Mouse (Mus musculus): ENCODE results near the gene Sephs2.

DNA sequence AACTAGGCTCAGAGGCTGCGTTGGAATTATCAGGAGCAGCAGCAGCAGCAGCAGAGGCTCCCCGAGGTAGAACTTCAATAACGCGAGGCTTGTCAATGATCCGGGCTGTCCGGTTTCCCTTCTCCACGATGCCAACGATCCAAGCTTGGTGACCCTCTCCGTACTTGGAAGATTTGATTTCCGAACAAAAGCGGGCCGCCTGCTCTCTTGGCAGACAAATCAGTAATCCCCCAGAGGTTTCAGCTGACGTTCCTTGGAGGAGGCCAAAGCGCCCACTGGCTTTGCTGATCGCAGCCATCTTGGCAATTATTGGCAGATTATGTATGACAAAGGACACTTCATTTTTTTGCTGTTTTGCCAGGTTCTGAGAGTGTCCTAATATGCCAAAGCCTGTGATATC lies 1.3 kb downstream of the Sephs2 start:
- TF ChIP-seq CTCF (IDR thresholded peaks at IDR 0.05; ENCODE audit: control insufficient read depth, insufficient read depth, low read length) (no peak), POLR2A (IDR thresholded peaks at IDR 0.05; ENCODE audit: borderline replicate concordance, control insufficient read depth, low read depth, low read length) (no peak)

Measured in bone marrow, adult 2 months (tissue).